Mouse (Mus musculus) small intestine, adult 2 months (tissue): ENCODE data around the gene Plin5. TPM values are rescaled to one million over a fixed set of nuclear protein-coding genes. Genes with fewer than 3 reads are reported as not detected.
"Not testable (repeated sequence)": the region's sequence is repeated elsewhere in the genome, so short reads cannot be mapped to it uniquely, and the experiment has no call there.

ENCODE experiments used
- H3K27ac ChIP-seq: fragments of 200-500 bp; 2 replicates; pipeline ENCODE4 v1.5.1; 2012; ENCODE audit warnings: low read depth, low read length, control low read depth, inconsistent platforms; ENCODE audit not compliant: insufficient read depth
- H3K27me3 ChIP-seq: fragments of 200-500 bp; 2 replicates; pipeline ENCODE4 v1.6.1; 2012; ENCODE audit warnings: mild to moderate bottlenecking, moderate library complexity, low read length, inconsistent platforms; ENCODE audit not compliant: control insufficient read depth, insufficient read depth
- H3K36me3 ChIP-seq: fragments of 200-500 bp; 2 replicates; pipeline ENCODE4 v1.6.1; 2012; ENCODE audit warnings: mild to moderate bottlenecking, low read length, control low read depth, inconsistent platforms; ENCODE audit not compliant: control insufficient read depth, insufficient read depth
- H3K4me1 ChIP-seq: fragments of 200-500 bp; 2 replicates; pipeline ENCODE4 v1.6.1; 2012; ENCODE audit warnings: low read length, inconsistent platforms, mixed read lengths; ENCODE audit not compliant: control insufficient read depth, insufficient read depth, insufficient read length
- H3K4me3 ChIP-seq: fragments of 200-500 bp; 2 replicates; pipeline ENCODE4 v1.5.1; 2012; ENCODE audit warnings: low read depth, mild to moderate bottlenecking, control low read depth, inconsistent platforms, low read length, moderate library complexity
- CTCF ChIP-seq: fragments of 200-500 bp; IDR thresholded peaks from 2 replicates; pipeline ENCODE4 v1.5.1; 2012; ENCODE audit warnings: low read depth, mild to moderate bottlenecking, control low read depth, inconsistent platforms, low read length, moderate library complexity, mixed read lengths; ENCODE audit not compliant: insufficient replicate concordance, insufficient read length; ENCODE audit errors: extremely low read depth
- POLR2A ChIP-seq: fragments of 200-500 bp; IDR thresholded peaks from 2 replicates; pipeline ENCODE4 v1.6.1; 2012; ENCODE audit warnings: low read depth, mild to moderate bottlenecking, control low read depth, inconsistent platforms, low read length, moderate library complexity
- WGBS: fragments of 180-500 bp; shearing (Covaris S2); methylation state at CpG from one replicate; pipeline ENCODE4 v1.1.7; 2018; 5-methylcytosine and 5-hydroxymethylcytosine counted together
- polyA plus RNA-seq: library from polyadenylated mRNA; depleted of rRNA; stranded (reverse); fragments of >200 nt; gene quantifications from 2 replicates; pipeline ENCODE4 v1.2.3, GENCODE M21; 2012

Gene Plin5
- polyA plus RNA-seq, 1 experiment, result 0.05 TPM

GRCm38 (mm10) chr17:56111864-56112263 is 5.5 kb downstream of the Plin5 start:
- 50% methylated on average over 5 of the region's 5 CpGs for WGBS
- Histone ChIP-seq H3K36me3 (no peaks in the 10 kb centered on the region), H3K4me3 (no peak overlapping the region), H3K27ac (no peak overlapping the region), H3K4me1 (no peaks in the 10 kb centered on the region), H3K27me3 (no peaks in the 10 kb centered on the region)
- no peak for TF ChIP-seq POLR2A
- TF ChIP-seq CTCF, result peak; percentile 88

- TF ChIP-seq CTCF (no peak), POLR2A (no peak)
- H3K27ac ChIP-seq, result no peak overlapping the region
- no peaks in the 10 kb centered on the region for H3K27me3 ChIP-seq
- no peaks in the 10 kb centered on the region for H3K4me1 ChIP-seq
- no peaks in the 10 kb centered on the region for H3K36me3 ChIP-seq
- H3K4me3 ChIP-seq, result no peak overlapping the region
- 61% methylated on average over 1 of the region's 1 CpGs for WGBS
These were observed 6.4 kb downstream of the Plin5 start for GRCm38 (mm10) chr17:56111021-56111420.

- Histone ChIP-seq H3K4me3 (no peak overlapping the region), H3K36me3 (no peaks in the 10 kb centered on the region), H3K4me1 (no peaks in the 10 kb centered on the region), H3K27ac (no peak overlapping the region), H3K27me3 (no peaks in the 10 kb centered on the region)
- TF ChIP-seq CTCF, result no peak
- no peak for TF ChIP-seq POLR2A
- WGBS, result 66% methylated on average over 4 of the region's 4 CpGs
These were observed 6.8 kb downstream of the Plin5 start for GRCm38 (mm10) chr17:56110571-56110970.

GRCm38 (mm10) chr17:56109219-56110051 is 8.0 kb downstream of the Plin5 start, which contains the start of gene Plin4:
Gene Plin4, minus strand, starts transcription at chr17:56109803.
- Histone ChIP-seq H3K27me3 (no peaks in the 10 kb centered on the region), H3K36me3 (no peaks in the 10 kb centered on the region), H3K4me1 (no peaks in the 10 kb centered on the region), H3K27ac (peak within 1 kb of the TSS; percentile 22), H3K4me3 (peak within 1 kb of the TSS; percentile 31)
- WGBS, result 67% methylated on average over 10 of the region's 10 CpGs
- no peak for TF ChIP-seq CTCF
- no peak for TF ChIP-seq POLR2A

GRCm38 (mm10) chr17:56108334-56109044 is 8.9 kb downstream of the Plin5 start:
- H3K27me3 ChIP-seq, result no peaks in the 10 kb centered on the region
- no peaks in the 10 kb centered on the region for H3K4me1 ChIP-seq
- no peaks in the 10 kb centered on the region for H3K36me3 ChIP-seq
- 68% methylated on average over 6 of the region's 6 CpGs for WGBS
- peak overlapping the region; percentile 31; the same call in 1 of the 2 replicates for H3K4me3 ChIP-seq
- TF ChIP-seq CTCF, result no peak
- TF ChIP-seq POLR2A, result no peak
- no peak overlapping the region; the same call in 1 of the 2 replicates for H3K27ac ChIP-seq

GRCm38 (mm10) chr17:56107736-56108135 is 9.7 kb downstream of the Plin5 start:
- Histone ChIP-seq H3K27ac (no peak overlapping the region), H3K27me3 (no peaks in the 10 kb centered on the region), H3K4me3 (no peak overlapping the region), H3K36me3 (peaks cover 2% of the 10 kb centered on the region; the same call in 1 of the 2 replicates), H3K4me1 (no peaks in the 10 kb centered on the region)
- TF ChIP-seq CTCF (no peak), POLR2A (no peak)
- WGBS, result 59% methylated on average over 2 of the region's 2 CpGs

- no peak for TF ChIP-seq POLR2A
- 73% methylated on average over 4 of the region's 4 CpGs for WGBS
- H3K27ac ChIP-seq, result no peak overlapping the region
These were observed 10.4 kb downstream of the Plin5 start for GRCm38 (mm10) chr17:56106981-56107380.

GRCm38 (mm10) chr17:56106436-56106835 is 11.0 kb downstream of the Plin5 start:
- H3K4me3 ChIP-seq, H3K4me1 ChIP-seq, H3K27ac ChIP-seq, H3K27me3 ChIP-seq: not testable (repeated sequence)
- WGBS, result 95% methylated on average over 4 of the region's 4 CpGs
- H3K36me3 ChIP-seq, result peaks cover 11% of the 10 kb centered on the region

More at GRCm38 (mm10) chr17:56106981-56107380, 10.4 kb downstream of the Plin5 start:
- Histone ChIP-seq H3K36me3 (peaks cover 7% of the 10 kb centered on the region), H3K4me3 (no peak overlapping the region), H3K27me3 (no peaks in the 10 kb centered on the region), H3K4me1 (no peaks in the 10 kb centered on the region)

- WGBS, result 93% methylated on average over 3 of the region's 5 CpGs
- peaks cover 20% of the 10 kb centered on the region for H3K36me3 ChIP-seq
- H3K4me3 ChIP-seq, H3K27ac ChIP-seq, H3K27me3 ChIP-seq, H3K4me1 ChIP-seq: not testable (repeated sequence)
These were observed 12.6 kb downstream of the Plin5 start for GRCm38 (mm10) chr17:56104821-56105220.
